Mouse (Mus musculus) stomach, postnatal 0 days (tissue): Measurements from ENCODE around the gene Adamts17. TPM values are rescaled to one million over a fixed set of nuclear protein-coding genes. Genes with fewer than 3 reads are reported as not detected.
A peak's percentile ranks its signal among the peaks of the same experiment; 100 is the strongest.

Source experiments
- ATAC-seq: fragments of 200-750 bp; cut with Nextera tagmentation; 2 replicates; pipeline ENCODE4 v1.8.0; 2017; ENCODE audit not compliant: low FRiP score, low TSS enrichment
- DNase-seq: peaks from one replicate; pipeline ENCODE4 v3.0.0-alpha.2; 2016; ENCODE audit warnings: low spot score
- H3K27ac ChIP-seq: fragments of 300-500 bp; sonication (generic); replicated peaks from 2 replicates; pipeline ENCODE4 v1.5.1; 2014; ENCODE audit warnings: mild to moderate bottlenecking, control low read depth
- H3K27me3 ChIP-seq: fragments of 300-500 bp; sonication (generic); 2 replicates; pipeline ENCODE4 v1.6.1; 2014; ENCODE audit warnings: low read length; ENCODE audit not compliant: control insufficient read depth, insufficient read depth
- H3K36me3 ChIP-seq: fragments of 300-500 bp; sonication (generic); 2 replicates; pipeline ENCODE4 v1.6.1; 2014; ENCODE audit warnings: low read length, mixed read lengths; ENCODE audit not compliant: control insufficient read depth, insufficient read depth
- H3K4me1 ChIP-seq: fragments of 300-500 bp; sonication (generic); replicated peaks from 2 replicates; pipeline ENCODE4 v1.6.1; 2014; ENCODE audit warnings: antibody characterized with exemption; ENCODE audit not compliant: control insufficient read depth, insufficient read depth
- H3K4me2 ChIP-seq: fragments of 300-500 bp; sonication (generic); replicated peaks from 2 replicates; pipeline ENCODE4 v1.6.1; 2014; ENCODE audit warnings: low read depth, mild to moderate bottlenecking, control low read depth, moderate library complexity
- H3K4me3 ChIP-seq: fragments of 300-500 bp; sonication (generic); 2 replicates; pipeline ENCODE4 v1.5.1; 2014; ENCODE audit warnings: low read depth, low read length, control low read depth
- H3K9ac ChIP-seq: fragments of 300-500 bp; sonication (generic); 2 replicates; pipeline ENCODE4 v1.6.1; 2014; ENCODE audit warnings: mild to moderate bottlenecking, low read length, control low read depth, mixed read lengths
- H3K9me3 ChIP-seq: fragments of 300-500 bp; sonication (generic); 2 replicates; pipeline ENCODE4 v1.6.1; 2016; ENCODE audit warnings: low read length; ENCODE audit not compliant: control insufficient read depth
- CTCF ChIP-seq: IDR thresholded peaks from 2 replicates; pipeline ENCODE4 v1.5.1; 2016; ENCODE audit warnings: antibody characterized with exemption, low read depth, mild to moderate bottlenecking, moderate library complexity
- EP300 ChIP-seq: optimal IDR thresholded peaks from 2 replicates; pipeline ENCODE3; 2016; ENCODE audit warnings: antibody characterized with exemption
- WGBS: fragments of 180-500 bp; shearing (Covaris S2); extraction: QIAGEN DNeasy Blood & Tissue Kit; methylation state at CpG from one replicate; pipeline ENCODE4 v1.1.7; 2014; 5-methylcytosine and 5-hydroxymethylcytosine counted together
- polyA plus RNA-seq: library from polyadenylated mRNA; unstranded; fragments of >200 nt; fragmentation: Nextera tagmentation; extraction: Ambion mirVana; gene quantifications from 2 replicates; pipeline ENCODE4 v1.2.1, GENCODE M21; 2015

The Adamts17 gene
- polyA plus RNA-seq, 1 experiment from 2014 or later = 2.4 TPM

- no peak for TF ChIP-seq EP300
- TF ChIP-seq CTCF = no peak
- Histone ChIP-seq H3K36me3 (no peaks in the 10 kb centered on the region), H3K9ac (no peak overlapping the region), H3K27ac (no peak overlapping the region), H3K4me1 (peaks cover 6% of the 10 kb centered on the region), H3K9me3 (no peaks in the 10 kb centered on the region), H3K4me3 (no peak overlapping the region), H3K27me3 (no peaks in the 10 kb centered on the region), H3K4me2 (no peak overlapping the region)
- ATAC-seq (0 out of 2 replicates have a peak, but pooled peaks have one; percentile 26), DNase-seq (no peak)
- 66% methylated on average over 12 of the region's 12 CpGs for WGBS
Observed at GRCm38 (mm10) chr7:67012011-67012751, 172.6 kb downstream of the Adamts17 start.

DNA sequence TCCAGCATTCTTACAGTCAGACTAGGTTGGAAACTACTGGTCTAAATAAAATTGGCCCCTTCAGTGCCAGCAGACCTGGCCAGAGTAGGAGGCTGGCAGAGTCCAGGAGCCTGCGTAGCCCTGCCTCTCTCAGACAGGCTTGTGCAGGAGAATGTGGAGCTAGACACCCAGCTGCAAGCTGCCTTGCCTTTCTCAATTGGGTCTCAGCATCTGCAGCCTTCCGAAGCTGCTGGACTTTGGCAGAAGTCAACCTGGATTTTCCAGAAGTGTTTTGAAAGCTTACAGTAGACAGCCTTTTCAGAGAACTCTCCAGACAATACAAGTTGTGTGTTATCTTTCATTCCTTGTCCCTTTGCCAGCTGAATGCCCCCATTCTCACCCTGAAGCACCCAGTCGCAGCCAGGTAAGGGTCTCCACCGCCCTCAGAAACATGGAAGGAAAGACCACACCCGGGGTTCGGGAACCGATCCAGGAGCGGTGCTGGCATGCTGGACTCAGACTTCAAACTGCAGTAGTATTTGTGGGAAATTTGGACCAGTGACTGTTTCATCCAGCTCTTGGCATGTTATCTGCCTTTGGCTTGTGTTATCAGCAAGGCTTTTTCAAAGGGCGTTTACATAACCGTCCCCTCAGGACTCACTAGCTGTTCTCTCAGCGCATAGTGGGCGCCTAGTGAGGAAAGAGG is 173.8 kb downstream of the Adamts17 start:
- Histone ChIP-seq H3K4me1 (peaks cover 6% of the 10 kb centered on the region), H3K9me3 (no peaks in the 10 kb centered on the region), H3K4me3 (no peak overlapping the region), H3K27ac (no peak overlapping the region), H3K36me3 (no peaks in the 10 kb centered on the region), H3K9ac (no peak overlapping the region), H3K4me2 (no peak overlapping the region), H3K27me3 (no peaks in the 10 kb centered on the region)
- ATAC-seq (no peak), DNase-seq (no peak)
- 60% methylated on average over 12 of the region's 12 CpGs for WGBS
- TF ChIP-seq CTCF = no peak
- no peak for TF ChIP-seq EP300

- Histone ChIP-seq H3K9me3 (no peaks in the 10 kb centered on the region), H3K4me3 (no peak overlapping the region), H3K4me1 (no peaks in the 10 kb centered on the region), H3K27me3 (no peaks in the 10 kb centered on the region), H3K27ac (no peak overlapping the region), H3K4me2 (no peak overlapping the region), H3K36me3 (no peaks in the 10 kb centered on the region), H3K9ac (no peak overlapping the region)
- DNase-seq (no peak), ATAC-seq (no peak)
- WGBS = 56% methylated on average over 3 of the region's 3 CpGs
- TF ChIP-seq CTCF = no peak
- no peak for TF ChIP-seq EP300
Observed at GRCm38 (mm10) chr7:67019937-67020336, 180.4 kb downstream of the Adamts17 start.

GRCm38 (mm10) chr7:67026114-67027070 is 186.9 kb downstream of the Adamts17 start:
- Histone ChIP-seq H3K9me3 (no peaks in the 10 kb centered on the region), H3K9ac (no peak overlapping the region), H3K27ac (no peak overlapping the region), H3K27me3 (no peaks in the 10 kb centered on the region), H3K4me2 (no peak overlapping the region), H3K4me1 (no peaks in the 10 kb centered on the region), H3K36me3 (no peaks in the 10 kb centered on the region), H3K4me3 (no peak overlapping the region)
- no peak for TF ChIP-seq CTCF
- TF ChIP-seq EP300 = no peak
- WGBS = 75% methylated on average over 20 of the region's 20 CpGs
- no peak for ATAC-seq
- DNase-seq = no peak

- DNase-seq (no peak), ATAC-seq (no peak)
- no peak overlapping the region for H3K4me2 ChIP-seq
- TF ChIP-seq CTCF = no peak
- no peak for TF ChIP-seq EP300
- H3K9me3 ChIP-seq = no peaks in the 10 kb centered on the region
- no peak overlapping the region for H3K9ac ChIP-seq
- no peaks in the 10 kb centered on the region for H3K36me3 ChIP-seq
- no peaks in the 10 kb centered on the region for H3K4me1 ChIP-seq
- no peaks in the 10 kb centered on the region for H3K27me3 ChIP-seq
- 87% methylated on average over 8 of the region's 8 CpGs for WGBS
- no peak overlapping the region for H3K27ac ChIP-seq
- no peak overlapping the region for H3K4me3 ChIP-seq
Observed at GRCm38 (mm10) chr7:67027216-67027615, 187.7 kb downstream of the Adamts17 start.
